Mouse (Mus musculus) left cerebral cortex, postnatal 36 days (tissue): ENCODE results near the gene Prrc2a. TPM values are rescaled to one million over a fixed set of nuclear protein-coding genes. Genes with fewer than 3 reads are reported as not detected.

Experiments
- DNase-seq, 2 experiments: peaks; one replicate each; pipeline ENCODE4 v3.0.0; 2021 to 2022; ENCODE audit warnings: low spot score in 2 of 2, mixed read lengths in 1 of 2
- intact Hi-C: fragments of 180-260 bp; cut with DNase I; formaldehyde crosslinking; loops from one replicate; pipeline ENCODE4 v1.15.1; 2025
- total RNA-seq, 2 experiments: library from RNA; stranded (reverse); gene quantifications; 2 replicates each; pipeline ENCODE4 v1.2.3; 2021

The Prrc2a gene
- 100 to 1,000 TPM; 261 to 307 TPM for total RNA-seq

- intact Hi-C loops, result loop anchor here (1.0 to 2.0 kb wide), 2 partner anchors 30 to 72 kb away; partner anchors contain the start of gene Bag6
- peak; percentile 99 for DNase-seq
These were observed at the start of gene Prrc2a for GRCm38 (mm10) chr17:35164568-35165450. Gene Prrc2a, minus strand, starts transcription at chr17:35164897.

- DNase-seq, result no peak
- intact Hi-C loops, result no loop called here
These were observed 48.4 kb upstream of the Prrc2a start for GRCm38 (mm10) chr17:35213071-35213470.

- intact Hi-C loops, result no loop called here
- DNase-seq, result no peak
These were observed 45.9 kb upstream of the Prrc2a start for GRCm38 (mm10) chr17:35210593-35210992.

GRCm38 (mm10) chr17:35209785-35210535 lies 45.3 kb upstream of the Prrc2a start:
- no peak for DNase-seq
- intact Hi-C loops, result no loop called here

- DNase-seq, result no peak
- intact Hi-C loops, result no loop called here
These were observed 40.7 kb upstream of the Prrc2a start for GRCm38 (mm10) chr17:35205380-35205769.

GRCm38 (mm10) chr17:35204494-35205379 lies 40.0 kb upstream of the Prrc2a start, which contains the start of gene Lta:
Gene Lta, minus strand, starts transcription at chr17:35205351.
- no peak for DNase-seq
- intact Hi-C loops, result no loop called here

GRCm38 (mm10) chr17:35202442-35202841 lies 37.7 kb upstream of the Prrc2a start:
- intact Hi-C loops, result no loop called here
- DNase-seq, result no peak

GRCm38 (mm10) chr17:35201787-35202186 lies 37.1 kb upstream of the Prrc2a start, which contains the start of gene Tnf:
Gene Tnf, minus strand, starts transcription at chr17:35202007.
- intact Hi-C loops, result no loop called here
- peak in 1 of 2 experiments; percentile 11 for DNase-seq

- no peak for DNase-seq
- intact Hi-C loops, result no loop called here
These were observed 36.4 kb upstream of the Prrc2a start for GRCm38 (mm10) chr17:35201128-35201527.

GRCm38 (mm10) chr17:35200398-35200797 lies 35.7 kb upstream of the Prrc2a start:
- intact Hi-C loops, result no loop called here
- no peak for DNase-seq

GRCm38 (mm10) chr17:35198946-35199345 lies 34.2 kb upstream of the Prrc2a start:
- DNase-seq, result no peak
- intact Hi-C loops, result loop anchor here (5.0 kb wide), 1 partner anchor 33 kb away; the partner anchor contains the start of gene Atp6v1g2

GRCm38 (mm10) chr17:35198029-35198428 lies 33.3 kb upstream of the Prrc2a start:
- intact Hi-C loops, result loop anchor here (5.0 kb wide), 1 partner anchor 34 kb away; the partner anchor contains the start of gene Atp6v1g2
- no peak for DNase-seq

- intact Hi-C loops, result loop anchor here (5.0 kb wide), 1 partner anchor 35 kb away; the partner anchor contains the start of gene Atp6v1g2
- no peak for DNase-seq
These were observed 32.4 kb upstream of the Prrc2a start for GRCm38 (mm10) chr17:35197126-35197525.

GRCm38 (mm10) chr17:35196321-35196641 lies 31.6 kb upstream of the Prrc2a start:
- DNase-seq, result no peak
- intact Hi-C loops, result loop anchor here (5.0 kb wide), 1 partner anchor 36 kb away; the partner anchor contains the start of gene Atp6v1g2

- peak; percentile 79 to 85 for DNase-seq
- intact Hi-C loops, result loop anchor here (5.0 kb wide), 1 partner anchor 37 kb away; the partner anchor contains the start of gene Atp6v1g2
These were observed 31.1 kb upstream of the Prrc2a start for GRCm38 (mm10) chr17:35195631-35196320.

GRCm38 (mm10) chr17:35194844-35195630 lies 30.3 kb upstream of the Prrc2a start:
- DNase-seq, result no peak
- intact Hi-C loops, result loop anchor here (5.0 kb wide), 1 partner anchor 37 kb away; the partner anchor contains the start of gene Atp6v1g2

GRCm38 (mm10) chr17:35193881-35194843 lies 29.5 kb upstream of the Prrc2a start, which contains the start of gene Ltb:
Gene Ltb, plus strand, starts transcription at chr17:35194439.
- no peak for DNase-seq
- intact Hi-C loops, result no loop called here
